Mouse (Mus musculus): Measurements from ENCODE around the gene Ascc1. TPM values are rescaled to one million over a fixed set of nuclear protein-coding genes. Genes with fewer than 3 reads are reported as not detected.

The Ascc1 gene
- total RNA-seq (2014; rRNA removed) (12.3 and 13.5 TPM in 2 replicates), polyA plus RNA-seq (2015; fragmentation: Nextera tagmentation; extraction: Ambion mirVana) (50.1 TPM in 2 replicates)

GRCm38 (mm10) chr10:60002673-60003212 lies at the start of gene Ascc1, which contains the start of gene Anapc16:
Gene Ascc1 (plus strand): TSS chr10:60002805.
Gene Anapc16 (minus strand): TSS chr10:60003135.
- H3K4me2 ChIP-seq (ENCODE audit: low read depth, low read length, poor library complexity, severe bottlenecking) = peak within 1 kb of the TSS; percentile 67
- TF ChIP-seq CTCF (IDR thresholded peaks at IDR 0.05) = no peak
- H3K4me1 ChIP-seq (ENCODE audit: insufficient read depth, low read length) = peaks cover 6% of the 10 kb centered on the region; the same call in 1 of the 2 replicates
- H3K9ac ChIP-seq (replicated peaks; ENCODE audit: low read length, poor library complexity, severe bottlenecking) = peak within 1 kb of the TSS; percentile 72
- peak within 1 kb of the TSS; percentile 62 for H3K4me3 ChIP-seq (ENCODE audit: low read depth, low read length)
- no peaks in the 10 kb centered on the region for H3K27me3 ChIP-seq (ENCODE audit: insufficient read depth, low read length)
- no peaks in the 10 kb centered on the region for H3K36me3 ChIP-seq (ENCODE audit: insufficient read depth, low read length)
- under 1% methylated on average over 46 of the region's 51 CpGs for WGBS
- H3K9me3 ChIP-seq (ENCODE audit: low read length) = no peaks in the 10 kb centered on the region
- H3K27ac ChIP-seq (ENCODE audit: low read depth, low read length) = peak within 1 kb of the TSS; percentile 98
- DNase-seq (ENCODE audit: low spot score) (peak; percentile 98), ATAC-seq (ENCODE audit: low FRiP score) (peak; percentile 97)

- ATAC-seq (ENCODE audit: low FRiP score) (no peak), DNase-seq (ENCODE audit: low spot score) (no peak)
- 39% methylated on average over 7 of the region's 7 CpGs for WGBS
- H3K4me3 ChIP-seq (ENCODE audit: low read depth, low read length) = no peak overlapping the region
- peaks cover 27% of the 10 kb centered on the region for H3K4me1 ChIP-seq (ENCODE audit: insufficient read depth, low read length)
- TF ChIP-seq CTCF (IDR thresholded peaks at IDR 0.05) = no peak
- H3K9me3 ChIP-seq (ENCODE audit: low read length) = no peaks in the 10 kb centered on the region
- H3K27me3 ChIP-seq (ENCODE audit: insufficient read depth, low read length) = no peaks in the 10 kb centered on the region
- 0 out of 2 replicates have a peak, but pooled peaks cover 2% of the 10 kb centered on the region for H3K36me3 ChIP-seq (ENCODE audit: insufficient read depth, low read length)
- H3K9ac ChIP-seq (replicated peaks; ENCODE audit: low read length, poor library complexity, severe bottlenecking) = no peak overlapping the region
- peak overlapping the region; percentile 26; the same call in 1 of the 2 replicates for H3K27ac ChIP-seq (ENCODE audit: low read depth, low read length)
- no peak overlapping the region for H3K4me2 ChIP-seq (ENCODE audit: low read depth, low read length, poor library complexity, severe bottlenecking)
These were observed 49.0 kb upstream of the Ascc1 start for GRCm38 (mm10) chr10:59953564-59954039.

GRCm38 (mm10) chr10:59956681-59957080 lies 45.9 kb upstream of the Ascc1 start:
- peak overlapping the region; percentile 18; the same call in 1 of the 2 replicates for H3K27ac ChIP-seq (ENCODE audit: low read depth, low read length)
- no peak for ATAC-seq (ENCODE audit: low FRiP score)
- WGBS = 55% methylated on average over 5 of the region's 5 CpGs

GRCm38 (mm10) chr10:59957171-59958149 lies 45.1 kb upstream of the Ascc1 start:
- DNase-seq (ENCODE audit: low spot score) (peak; percentile 60), ATAC-seq (ENCODE audit: low FRiP score) (no peak)
- Histone ChIP-seq H3K4me2 (ENCODE audit: low read depth, low read length, poor library complexity, severe bottlenecking) (peak overlapping the region; percentile 31), H3K36me3 (ENCODE audit: insufficient read depth, low read length) (no peaks in the 10 kb centered on the region), H3K27ac (ENCODE audit: low read depth, low read length) (peak overlapping the region; percentile 62), H3K4me3 (ENCODE audit: low read depth, low read length) (no peak overlapping the region), H3K27me3 (ENCODE audit: insufficient read depth, low read length) (no peaks in the 10 kb centered on the region), H3K9ac (replicated peaks; ENCODE audit: low read length, poor library complexity, severe bottlenecking) (0 out of 2 replicates have a peak overlapping the region, but pooled peaks have one; percentile 44), H3K9me3 (ENCODE audit: low read length) (no peaks in the 10 kb centered on the region), H3K4me1 (ENCODE audit: insufficient read depth, low read length) (peaks cover 23% of the 10 kb centered on the region)
- 11% methylated on average over 25 of the region's 25 CpGs for WGBS
- TF ChIP-seq CTCF (IDR thresholded peaks at IDR 0.05) = no peak

More at GRCm38 (mm10) chr10:59956681-59957080, 45.9 kb upstream of the Ascc1 start:
- H3K4me1 ChIP-seq (ENCODE audit: insufficient read depth, low read length) = peaks cover 23% of the 10 kb centered on the region
- no peak for DNase-seq (ENCODE audit: low spot score)
- no peak overlapping the region for H3K9ac ChIP-seq (replicated peaks; ENCODE audit: low read length, poor library complexity, severe bottlenecking)
- no peaks in the 10 kb centered on the region for H3K9me3 ChIP-seq (ENCODE audit: low read length)
- no peaks in the 10 kb centered on the region for H3K27me3 ChIP-seq (ENCODE audit: insufficient read depth, low read length)
- no peaks in the 10 kb centered on the region for H3K36me3 ChIP-seq (ENCODE audit: insufficient read depth, low read length)
- H3K4me2 ChIP-seq (ENCODE audit: low read depth, low read length, poor library complexity, severe bottlenecking) = no peak overlapping the region
- TF ChIP-seq CTCF (IDR thresholded peaks at IDR 0.05) = no peak
- H3K4me3 ChIP-seq (ENCODE audit: low read depth, low read length) = no peak overlapping the region

DNA sequence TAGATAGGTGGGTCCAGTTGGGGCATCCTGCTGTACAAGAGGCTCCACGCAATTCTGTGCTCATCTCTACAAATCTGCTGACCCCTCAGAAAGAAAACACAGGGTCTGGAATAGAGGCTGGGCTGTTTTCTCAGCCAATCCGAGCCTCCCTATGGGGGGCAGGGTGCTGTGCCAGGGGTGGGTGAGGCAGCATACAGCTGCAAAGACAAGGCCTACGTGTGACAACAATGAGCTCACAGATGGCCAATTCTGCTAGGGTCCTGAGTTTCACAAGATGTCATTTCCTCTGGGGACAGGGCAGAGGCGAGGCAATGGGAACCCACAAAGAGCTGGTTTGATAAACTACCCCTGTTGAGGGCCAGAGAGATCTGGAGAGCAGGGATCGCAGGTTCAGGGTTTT lies 44.1 kb upstream of the Ascc1 start:
- Histone ChIP-seq H3K27me3 (ENCODE audit: insufficient read depth, low read length) (no peaks in the 10 kb centered on the region), H3K4me2 (ENCODE audit: low read depth, low read length, poor library complexity, severe bottlenecking) (no peak overlapping the region), H3K9ac (replicated peaks; ENCODE audit: low read length, poor library complexity, severe bottlenecking) (peak overlapping the region; percentile 44; the same call in 1 of the 2 replicates), H3K4me1 (ENCODE audit: insufficient read depth, low read length) (peaks cover 23% of the 10 kb centered on the region), H3K4me3 (ENCODE audit: low read depth, low read length) (no peak overlapping the region), H3K27ac (ENCODE audit: low read depth, low read length) (peak overlapping the region; percentile 62), H3K9me3 (ENCODE audit: low read length) (no peaks in the 10 kb centered on the region), H3K36me3 (ENCODE audit: insufficient read depth, low read length) (no peaks in the 10 kb centered on the region)
- 18% methylated on average over 5 of the region's 5 CpGs for WGBS
- DNase-seq (ENCODE audit: low spot score) (no peak), ATAC-seq (ENCODE audit: low FRiP score) (no peak)
- no peak for TF ChIP-seq CTCF (IDR thresholded peaks at IDR 0.05)
